Mouse (Mus musculus): ENCODE data around the gene Tspoap1.

Tspoap1 gene

DNA sequence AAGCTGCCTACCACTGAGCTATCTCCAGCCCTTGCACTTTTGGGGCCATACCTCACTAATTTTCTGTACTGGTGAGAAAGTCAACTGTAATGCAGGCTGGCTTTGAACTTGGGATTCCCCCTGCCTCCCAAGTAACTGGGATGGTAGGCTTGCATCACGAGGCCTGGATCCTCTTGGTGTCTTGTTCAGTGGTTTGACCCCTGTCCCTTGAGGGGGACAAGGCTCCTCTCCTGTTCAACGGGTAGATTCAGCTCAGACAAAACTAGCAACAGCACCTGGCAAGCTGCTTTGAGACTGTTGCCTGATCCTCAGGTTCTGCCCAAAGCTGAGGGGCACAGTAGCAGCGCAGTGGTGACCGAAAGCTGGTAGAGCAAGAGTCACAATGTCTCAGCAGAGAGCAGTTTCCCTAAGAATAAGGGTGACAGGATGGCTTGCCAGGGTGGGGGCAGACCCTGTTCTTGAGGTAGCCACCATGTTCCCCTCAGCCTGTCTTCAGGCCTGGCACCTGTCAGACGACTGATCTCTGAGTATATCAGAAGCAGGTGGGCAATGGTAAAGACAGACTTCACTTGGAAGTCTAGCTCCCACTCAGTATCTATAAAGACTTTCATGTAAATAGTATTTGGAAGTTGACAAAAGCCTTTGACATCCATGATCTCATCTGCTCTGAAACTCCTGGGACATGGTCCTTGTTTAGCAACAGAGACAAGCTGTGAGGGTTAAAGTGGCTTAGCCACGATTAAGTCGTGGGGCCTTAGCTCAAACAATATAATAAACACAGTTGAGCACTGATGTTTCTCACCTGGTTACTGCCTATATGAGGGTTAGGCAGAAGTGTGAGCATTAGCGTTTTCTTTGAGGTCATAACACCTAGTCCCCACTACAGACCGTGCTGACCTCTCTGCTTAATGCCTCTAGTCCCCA lies 14.4 kb upstream of the Tspoap1 start:
- no peak for DNase-seq

DNA sequence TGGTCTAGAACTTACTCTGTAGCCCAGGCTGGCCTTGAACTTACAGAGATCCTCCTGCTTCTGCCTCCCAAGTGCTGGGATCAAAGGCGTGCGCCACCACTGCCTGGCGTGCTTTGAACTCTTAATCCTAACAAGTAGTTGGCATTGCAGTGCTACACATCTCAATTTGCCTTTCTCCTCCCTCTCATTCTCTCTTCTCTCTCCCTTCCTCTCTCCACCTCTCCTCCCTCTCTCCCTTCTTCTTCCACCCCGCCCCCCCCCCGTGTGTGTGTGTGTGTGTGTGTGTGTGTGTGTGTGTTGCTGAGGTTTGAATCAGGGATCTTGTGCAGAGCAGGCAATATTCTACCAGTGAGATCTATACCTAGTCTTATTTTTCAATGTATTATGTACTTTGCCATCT lies 13.0 kb upstream of the Tspoap1 start:
- DNase-seq = no peak

DNA sequence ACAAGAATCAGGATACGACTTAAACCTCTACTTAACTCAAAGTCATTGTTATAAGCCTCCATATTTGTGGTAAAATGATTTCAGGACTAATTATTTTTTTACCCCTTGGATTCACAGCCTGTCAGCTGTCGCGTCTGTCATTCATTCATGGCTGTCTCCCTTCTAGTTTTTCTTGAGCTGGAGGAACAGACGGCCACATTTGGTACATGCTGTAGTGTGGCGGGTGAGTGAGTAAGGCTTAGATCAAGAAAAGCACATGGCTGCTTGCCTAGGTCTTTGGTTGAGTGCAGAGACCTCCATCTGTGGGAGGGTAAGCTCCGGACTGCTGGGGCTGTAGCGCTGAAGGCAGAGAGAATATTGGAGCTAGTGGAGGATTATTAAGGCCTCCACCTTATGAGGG lies 12.6 kb upstream of the Tspoap1 start:
- DNase-seq = no peak

DNA sequence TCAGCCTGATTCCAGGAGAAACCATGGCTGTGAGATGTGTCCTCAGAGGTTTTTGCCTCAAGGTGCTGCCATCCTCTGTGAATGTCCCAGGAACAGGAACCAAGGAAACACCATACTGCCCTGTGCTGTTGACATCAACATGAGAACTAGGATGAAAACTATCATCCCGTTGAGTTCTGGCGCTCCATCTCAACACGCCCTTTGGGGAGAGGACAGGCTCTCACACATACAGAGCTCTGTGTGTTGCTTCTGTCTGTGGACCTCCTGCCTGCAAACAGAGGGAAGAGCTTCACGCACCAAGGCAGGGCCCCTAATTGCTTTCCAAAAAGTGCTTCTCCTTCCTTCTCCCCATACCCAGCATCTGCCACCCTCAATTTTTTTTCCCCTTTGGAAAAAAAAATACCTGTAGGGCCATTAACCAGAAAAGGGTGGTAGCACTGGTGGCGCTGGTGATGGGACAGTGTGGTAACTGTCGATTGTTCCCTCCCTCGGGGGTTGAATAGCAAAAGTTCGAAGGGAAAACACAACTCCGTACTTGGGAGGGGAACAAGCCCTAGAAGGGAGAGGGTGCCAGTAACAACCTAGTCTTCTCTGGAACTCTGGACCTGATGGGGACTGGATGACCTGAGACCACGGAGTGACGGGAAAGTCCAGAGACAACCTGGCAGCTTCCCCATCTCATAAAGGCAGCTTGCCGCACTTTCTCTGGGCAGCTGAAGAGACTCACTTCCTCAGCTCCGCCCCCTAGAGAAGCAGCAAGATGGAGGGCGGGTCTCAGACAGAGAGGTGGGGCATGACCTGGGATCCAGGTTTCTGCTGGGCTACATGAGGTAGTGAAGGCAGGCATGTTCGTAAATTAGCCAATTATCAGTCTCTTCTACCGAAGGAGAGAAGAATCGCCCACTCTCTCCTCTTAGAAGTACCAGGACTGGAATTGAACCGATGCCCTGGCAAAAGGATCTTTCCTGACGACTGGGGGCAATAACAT lies 11.9 kb upstream of the Tspoap1 start:
- no peak for DNase-seq

DNA sequence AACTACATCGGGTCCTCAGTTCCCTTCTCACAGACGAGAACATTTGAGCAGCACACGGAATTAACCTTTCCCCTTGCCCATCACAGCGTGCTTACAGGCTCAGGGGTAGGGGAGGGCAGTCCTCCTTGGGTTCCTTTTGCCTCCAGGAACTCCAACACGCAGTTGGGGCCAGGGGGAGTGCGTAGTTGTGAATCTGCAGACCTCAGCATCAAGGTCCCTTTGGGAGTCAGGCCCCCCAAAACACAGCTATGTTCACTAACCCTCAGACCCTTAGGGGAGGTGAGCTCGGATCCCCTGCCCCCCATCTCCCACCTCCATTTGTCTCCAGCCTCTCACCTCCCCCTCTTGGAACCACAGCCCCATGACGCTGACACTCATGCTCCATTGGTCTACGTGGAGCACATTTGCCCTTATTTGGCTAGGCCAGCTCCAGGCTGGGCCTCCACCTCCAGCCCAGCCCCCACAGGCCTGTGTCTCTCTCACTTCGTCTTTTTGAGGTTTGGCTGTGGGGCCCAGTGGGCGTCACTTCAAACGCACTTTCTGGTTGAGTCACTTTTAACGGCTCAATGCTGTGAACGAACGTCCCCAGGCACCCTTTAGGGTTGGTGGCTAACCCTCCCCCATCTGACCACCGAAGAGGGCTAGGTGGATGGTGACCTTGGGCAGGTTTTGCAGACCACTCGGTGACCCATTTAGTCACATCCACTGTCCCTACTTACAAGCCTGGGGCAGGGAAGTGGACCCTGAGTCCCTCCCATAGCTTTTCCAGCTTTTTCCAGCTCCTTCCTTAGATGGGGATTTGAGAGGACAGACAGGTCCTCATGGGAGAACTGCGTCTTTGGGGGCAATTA lies 10.9 kb upstream of the Tspoap1 start:
- DNase-seq = no peak

DNA sequence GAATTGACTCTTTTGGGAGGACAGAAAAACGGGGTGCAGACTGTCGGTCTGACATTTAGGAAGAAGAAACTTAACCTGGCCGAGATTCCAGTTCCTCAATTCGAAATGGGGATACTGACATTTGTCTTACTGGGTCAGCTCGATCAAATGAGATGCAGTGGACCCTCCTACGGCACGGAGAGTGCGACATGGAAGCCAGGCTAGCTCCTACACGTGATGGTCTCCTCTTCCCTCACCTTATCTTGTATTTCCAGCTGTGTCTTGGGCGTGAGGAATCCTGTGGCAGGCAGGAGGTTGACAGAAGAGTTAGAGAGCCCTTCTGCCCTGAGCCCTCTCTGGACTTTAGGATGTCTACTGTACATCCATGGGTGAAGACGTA lies 10.3 kb upstream of the Tspoap1 start:
- DNase-seq = no peak

DNA sequence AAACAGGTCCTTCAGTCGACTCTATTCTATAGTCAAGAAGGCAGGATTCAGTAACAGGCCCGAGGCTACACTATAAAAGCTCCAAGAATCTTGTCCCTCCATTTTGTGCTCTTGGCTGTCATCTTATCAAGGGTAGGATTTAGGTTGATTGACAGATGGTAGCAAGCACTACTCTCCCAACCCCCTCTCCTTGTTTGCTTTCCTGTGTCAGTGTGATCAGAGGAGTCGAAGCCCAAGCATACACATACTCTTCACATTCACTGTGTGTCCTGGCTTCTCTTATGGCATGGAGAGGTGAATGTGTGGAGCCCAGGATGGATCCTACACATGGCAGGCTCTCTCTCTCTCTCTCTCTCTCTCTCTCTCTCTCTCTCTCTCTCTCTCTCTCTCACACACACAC lies 9.8 kb upstream of the Tspoap1 start:
- DNase-seq = no peak

DNA sequence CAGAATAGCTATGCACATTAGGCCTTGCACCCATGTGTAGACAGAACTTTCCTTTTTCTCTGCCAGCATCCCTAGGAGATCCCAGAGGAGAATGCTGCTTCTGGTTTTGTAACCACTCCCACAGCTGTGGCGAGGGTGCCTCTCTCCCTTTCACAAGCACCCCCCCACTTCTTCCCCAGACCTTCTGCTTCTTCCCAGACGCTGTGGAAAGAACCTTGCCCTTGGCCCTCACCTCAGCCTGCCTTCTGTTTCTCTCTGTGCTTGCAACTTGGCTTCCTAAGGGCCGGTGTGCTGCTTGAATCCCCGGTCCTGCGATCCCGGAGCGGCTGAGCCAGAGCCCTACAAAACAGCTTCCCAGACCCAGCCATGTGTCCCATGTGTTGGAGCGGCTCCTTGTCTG lies 9.3 kb upstream of the Tspoap1 start:
- DNase-seq = no peak

DNA sequence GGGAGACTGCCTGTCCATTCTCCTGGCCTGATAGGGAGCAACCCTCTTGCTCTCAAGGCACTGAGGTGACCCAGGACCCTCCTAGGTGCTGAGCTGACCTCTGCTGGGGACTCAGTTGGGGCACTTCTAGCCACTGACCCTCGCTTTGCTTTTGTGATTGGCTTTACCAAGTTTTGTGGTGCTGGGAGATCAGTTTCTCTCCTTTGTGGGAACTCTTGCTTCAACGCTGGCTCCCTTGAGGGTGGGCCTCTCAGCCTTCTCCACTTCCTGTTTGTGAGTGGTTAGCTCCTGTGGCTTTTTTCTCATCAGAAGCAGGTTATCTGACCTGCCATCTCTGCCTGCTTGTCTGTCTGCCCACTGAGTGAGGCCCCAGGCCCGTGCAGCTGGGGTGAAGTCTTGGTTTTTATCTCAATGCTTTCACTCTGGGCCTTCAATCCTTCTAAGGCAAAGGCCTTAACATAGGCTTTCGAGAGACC lies 8.8 kb upstream of the Tspoap1 start:
- no peak for DNase-seq

DNA sequence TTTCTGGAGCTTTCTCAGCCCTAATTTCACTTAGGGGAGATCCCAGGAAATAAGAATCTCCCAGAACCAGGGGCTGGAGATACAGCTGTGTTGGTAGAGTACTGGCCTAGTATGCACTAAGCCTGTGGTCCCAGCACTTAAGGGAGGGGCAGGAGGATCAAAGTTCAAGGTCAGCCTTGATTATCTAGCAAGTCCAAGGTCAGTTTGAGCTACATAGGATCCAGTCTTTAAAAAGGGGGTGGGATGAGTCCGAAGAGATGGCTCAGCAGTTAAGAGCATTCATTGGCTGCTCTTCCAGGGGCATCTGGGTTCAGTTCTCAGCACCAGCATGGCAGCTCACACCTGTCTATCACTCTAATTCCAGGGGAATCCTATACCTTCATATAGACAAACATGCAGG lies 8.0 kb upstream of the Tspoap1 start:
- no peak for DNase-seq

DNA sequence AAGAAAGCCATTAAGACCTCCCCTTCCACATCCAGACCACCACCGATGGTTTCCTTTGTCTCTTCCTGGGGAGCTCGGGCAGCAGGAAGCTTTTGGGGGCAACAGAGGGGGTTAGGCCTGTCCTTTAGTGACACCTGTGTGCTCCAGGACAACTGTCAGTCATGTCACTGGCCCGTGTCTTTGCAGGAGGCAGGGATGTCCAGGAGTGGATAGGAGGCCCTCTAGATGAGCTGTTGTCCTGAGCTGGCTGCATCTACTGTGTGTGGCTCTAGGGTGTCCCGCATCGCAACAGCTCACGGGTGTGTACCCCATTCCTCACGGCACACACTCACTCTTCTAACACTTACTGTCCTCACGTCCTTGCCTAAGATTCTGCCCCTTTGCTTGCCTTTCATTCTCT lies 7.1 kb upstream of the Tspoap1 start:
- no peak for DNase-seq

DNA sequence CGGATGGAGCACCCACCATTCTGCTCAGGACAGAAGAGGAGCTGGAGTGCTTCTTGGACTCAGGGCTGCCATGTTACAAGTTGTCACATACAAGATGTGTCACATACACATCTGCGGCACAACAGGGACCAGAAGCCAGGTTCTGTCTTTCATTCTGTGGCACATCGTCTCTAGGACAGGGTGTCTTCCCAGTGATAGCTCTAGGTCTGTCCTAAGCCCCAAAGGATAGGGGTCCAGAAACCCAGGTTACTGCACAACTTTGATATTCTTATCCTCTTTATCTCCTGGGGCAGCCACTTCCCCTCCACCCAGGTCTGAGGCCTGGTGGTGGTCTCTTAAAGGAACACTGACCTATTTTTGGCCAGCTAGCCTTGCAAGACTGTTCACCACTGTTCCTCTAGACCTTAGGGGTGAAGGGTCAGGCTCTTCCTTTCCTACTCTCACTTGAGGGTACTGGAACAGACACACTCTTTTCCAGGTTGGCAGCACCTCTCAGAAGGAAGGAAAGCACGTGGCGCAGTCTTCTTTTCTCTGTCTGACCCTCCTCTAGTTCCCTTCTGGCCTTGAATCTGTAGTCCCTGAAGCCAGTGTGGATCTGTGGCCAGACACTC lies 6.3 kb upstream of the Tspoap1 start:
- DNase-seq = no peak

DNA sequence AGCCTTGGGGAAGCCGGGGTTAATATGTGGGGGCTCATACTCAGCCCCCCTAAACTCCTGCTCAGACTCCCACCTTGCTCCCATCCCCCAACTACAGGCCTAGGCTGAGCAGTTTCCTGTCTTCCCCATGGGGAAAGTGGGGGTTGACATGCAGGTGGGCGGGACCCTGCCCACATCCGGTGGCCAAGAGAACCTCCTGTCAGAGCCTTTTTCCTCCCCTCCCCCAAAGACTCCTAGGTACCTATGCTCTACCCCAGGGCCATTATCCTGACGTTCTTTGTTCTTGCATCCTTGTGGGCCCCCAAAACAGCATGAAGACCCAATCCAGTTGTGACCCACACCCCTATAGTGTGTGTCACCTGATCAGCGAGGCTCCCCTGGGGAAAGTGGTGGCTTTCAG lies 5.7 kb upstream of the Tspoap1 start:
- no peak for DNase-seq

DNA sequence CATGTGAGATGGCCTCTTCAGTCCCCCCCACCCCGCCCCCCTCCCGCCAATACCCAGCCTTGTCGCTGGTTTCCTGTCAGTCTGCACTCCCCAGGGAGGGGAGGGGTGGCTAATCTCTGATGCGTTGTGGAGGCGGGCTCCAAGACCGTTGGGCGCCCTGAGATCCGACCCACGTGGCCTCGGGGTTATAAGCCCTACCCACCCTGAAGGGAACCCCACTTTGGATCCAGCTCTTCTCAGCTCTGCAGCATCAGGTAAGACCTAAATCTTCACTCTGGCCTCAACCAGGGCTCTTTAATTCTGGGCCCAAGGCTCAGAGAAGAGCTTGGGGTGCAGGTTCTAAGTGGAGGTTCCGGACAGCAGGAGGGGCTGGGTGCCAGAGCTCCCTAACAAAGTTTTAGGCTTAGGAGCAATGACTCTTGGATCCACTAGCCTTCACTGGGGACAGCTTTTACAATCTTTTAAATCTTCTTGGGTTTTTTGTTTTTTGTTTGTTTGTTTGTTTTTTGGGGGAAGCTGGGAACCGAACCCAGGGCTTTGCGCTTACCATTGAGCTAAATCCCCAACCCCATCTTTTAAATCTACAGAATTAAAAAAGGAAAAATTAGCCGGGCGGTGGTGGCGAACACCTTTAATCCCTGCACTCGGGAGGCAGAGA lies 4.9 kb upstream of the Tspoap1 start:
- no peak for DNase-seq

DNA sequence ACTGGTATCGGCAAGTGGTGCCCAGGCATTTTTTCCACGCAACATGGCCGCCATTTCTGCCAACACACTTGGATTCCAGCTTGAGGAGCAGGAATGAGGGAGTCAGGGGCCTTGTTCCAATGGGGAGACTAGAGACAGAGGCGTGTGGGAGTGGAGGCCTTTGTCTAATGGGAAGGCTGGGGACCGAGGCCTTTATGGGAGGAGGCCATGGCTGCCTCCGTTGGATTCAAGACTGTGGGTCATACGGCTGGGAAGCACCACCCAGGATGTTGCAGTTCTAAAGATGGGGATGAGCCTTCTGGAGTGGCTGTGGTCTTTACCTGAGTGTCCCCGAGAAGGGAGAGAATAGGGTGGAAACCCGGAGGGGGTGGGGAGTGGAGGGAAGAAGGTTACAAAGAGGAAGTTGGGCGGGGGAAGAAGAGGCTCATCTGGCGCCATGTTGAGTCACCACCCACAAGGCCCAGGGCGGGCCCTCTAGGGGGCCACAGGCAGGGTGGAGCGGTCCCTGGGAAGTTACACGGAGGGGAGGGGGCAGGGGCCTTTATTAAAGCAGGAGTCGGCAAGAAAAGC lies 4.0 kb upstream of the Tspoap1 start:
- DNase-seq = no peak

DNA sequence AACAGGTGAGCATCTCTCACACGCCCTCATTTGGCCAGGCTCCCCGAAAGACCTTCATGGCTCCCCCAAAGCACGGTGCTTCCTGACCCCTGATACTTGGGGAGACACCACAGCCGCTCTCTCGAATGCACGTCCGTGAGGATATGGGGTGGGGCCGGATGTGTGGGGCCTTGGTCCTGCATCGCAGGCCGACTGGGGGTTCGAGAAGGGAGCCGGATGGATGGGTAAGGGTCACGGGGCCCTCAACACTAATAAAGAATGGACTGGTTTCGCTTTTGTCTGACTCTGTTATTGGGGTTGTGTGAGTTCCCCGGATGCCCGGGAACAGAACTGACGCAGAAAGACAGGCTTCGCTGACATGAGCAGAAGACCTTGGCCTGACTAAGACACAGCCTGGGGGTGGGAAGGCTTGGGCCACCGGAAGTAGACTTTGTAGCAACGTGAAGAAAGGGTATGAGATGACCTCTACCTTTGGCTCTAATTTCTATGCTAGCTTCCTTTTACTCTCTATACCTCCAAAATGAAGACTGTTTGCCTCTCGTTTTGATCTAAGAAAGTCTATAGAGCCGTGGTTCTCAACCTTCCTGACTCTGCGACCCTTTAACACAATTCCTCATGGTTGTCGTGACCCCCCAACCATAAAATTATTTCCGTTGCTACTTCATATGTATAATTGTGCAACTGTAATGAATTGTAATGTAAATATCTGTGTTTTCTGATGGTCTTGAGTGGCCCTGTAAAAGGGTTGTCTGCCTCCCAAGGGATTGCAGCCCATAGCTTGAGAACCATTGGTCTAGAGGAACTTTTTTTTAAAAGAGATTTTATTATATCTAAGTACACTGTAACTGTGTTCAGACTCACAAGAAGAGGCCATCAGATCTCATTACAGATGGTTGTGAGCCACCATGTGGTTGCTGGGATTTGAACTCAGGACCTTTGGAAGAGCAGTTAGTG lies 3.1 kb upstream of the Tspoap1 start:
- DNase-seq = no peak

DNA sequence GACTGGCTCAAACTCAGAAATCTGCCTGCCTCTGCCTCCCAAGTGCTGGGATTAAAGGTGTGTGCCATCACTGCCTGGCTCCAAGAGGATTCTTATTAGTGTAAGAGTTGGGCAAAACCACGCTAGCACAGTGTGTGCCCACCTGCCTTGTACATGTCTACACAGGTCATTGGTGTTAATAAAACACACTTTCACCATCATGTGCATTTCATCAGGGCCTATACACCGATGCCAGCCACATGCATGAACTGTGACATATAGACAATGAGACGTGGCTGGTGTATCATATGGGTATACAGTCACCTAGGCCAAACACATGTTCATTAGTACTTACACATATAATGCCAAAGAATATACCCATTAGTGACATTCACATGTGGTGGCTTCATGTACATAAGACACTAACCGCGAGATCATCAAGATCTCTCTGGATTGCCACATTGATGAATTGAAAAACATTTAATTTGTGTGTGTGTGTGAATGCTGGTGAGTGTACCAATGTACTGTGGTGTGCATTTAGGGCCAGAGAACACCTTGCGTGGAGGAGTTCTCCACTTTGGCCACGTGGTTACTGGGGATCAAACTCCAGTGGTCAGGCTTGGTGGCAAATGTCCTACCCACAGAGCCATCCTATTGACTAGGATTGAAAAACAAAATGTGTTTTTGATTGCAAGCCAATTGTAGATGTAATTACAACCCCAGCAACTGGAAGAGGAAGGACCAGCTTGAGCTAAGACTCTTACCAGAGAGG lies 2.0 kb upstream of the Tspoap1 start:
- DNase-seq = no peak

DNA sequence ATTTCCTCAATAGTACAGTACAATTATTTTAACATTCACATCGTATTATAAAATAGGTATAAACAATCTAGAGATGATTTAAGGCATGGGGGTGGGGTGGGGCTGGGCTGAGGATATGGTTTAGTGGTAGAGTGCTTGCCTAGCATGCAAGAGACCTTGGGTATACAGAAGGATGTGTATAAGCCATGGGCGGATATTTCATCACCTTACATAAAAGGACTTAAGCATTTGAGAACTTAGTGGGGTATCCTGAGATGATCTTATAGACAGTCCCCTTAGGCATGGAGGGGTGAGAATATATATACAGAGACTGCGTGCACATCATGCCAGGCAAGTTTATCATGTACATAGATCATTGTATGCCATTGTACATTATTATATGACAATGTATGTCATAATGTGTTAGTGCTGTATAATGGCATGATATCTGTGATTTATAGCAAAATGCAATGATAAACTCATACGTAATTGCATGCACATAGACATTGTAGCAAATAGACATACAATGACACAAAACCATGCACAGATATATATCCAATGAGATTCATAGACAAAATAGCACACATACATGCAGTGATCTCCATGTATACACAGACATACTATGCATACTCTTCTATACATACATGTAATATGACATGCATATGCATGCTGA lies 1.3 kb upstream of the Tspoap1 start:
- DNase-seq = no peak

DNA sequence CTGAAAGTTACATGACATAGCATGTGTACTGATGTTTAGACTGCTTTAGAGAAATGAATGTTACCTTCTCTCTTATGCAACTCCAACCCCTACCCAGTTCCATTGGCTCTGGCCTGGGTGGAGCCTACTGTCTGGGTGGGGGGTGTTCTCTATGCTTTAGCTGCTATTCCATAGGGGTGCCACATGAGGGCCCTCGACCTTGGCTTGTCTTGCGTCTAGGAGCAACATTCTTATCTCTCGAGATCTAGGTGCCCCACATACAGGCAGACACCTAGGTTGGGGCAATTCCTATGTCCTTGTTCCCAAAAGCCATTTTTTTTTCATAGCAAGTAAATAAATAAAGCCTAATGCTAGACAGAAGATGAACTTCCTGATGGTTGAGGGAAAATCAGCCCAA lies 734 bp upstream of the Tspoap1 start:
- peak; percentile 37 to 47 for DNase-seq

All from cerebellum, postnatal 36 days (tissue).